Mouse (Mus musculus): ENCODE measurements around the gene Ndufv3. TPM values are rescaled to one million over a fixed set of nuclear protein-coding genes. Genes with fewer than 3 reads are reported as not detected.
"Not testable (repeated sequence)": the region's sequence is repeated elsewhere in the genome, so short reads cannot be mapped to it uniquely, and the experiment has no call there.

Gene Ndufv3
- polyA plus RNA-seq, 2 experiments, result 65.5 to 194 TPM

GRCm38 (mm10) chr17:31531441-31532158 lies 11.7 kb downstream of the Ndufv3 start:
- H3K27ac ChIP-seq, result no peak overlapping the region
- H3K27me3 ChIP-seq (ENCODE audit: control insufficient read depth, insufficient read depth, low read length), result no peaks in the 10 kb centered on the region
- WGBS (ENCODE audit: insufficient replicate concordance), result 76% methylated on average over 14 of the region's 14 CpGs
- H3K4me1 ChIP-seq (replicated peaks; ENCODE audit: control insufficient read depth in 2 of 2, insufficient read depth in 2 of 2, low read length in 1 of 2), result no peaks in the 10 kb centered on the region
- H3K4me3 ChIP-seq (ENCODE audit: insufficient read depth in 1 of 2, low read depth in 2 of 2, low read length in 2 of 2), result no peak overlapping the region
- H3K9me3 ChIP-seq (ENCODE audit: control insufficient read depth, low read length), result no peaks in the 10 kb centered on the region
- TF ChIP-seq EP300 (IDR thresholded peaks at IDR 0.05; ENCODE audit: low read depth) (no peak), CTCF (IDR thresholded peaks at IDR 0.05; ENCODE audit: low read depth) (no peak)
- peaks cover 8% of the 10 kb centered on the region for H3K36me3 ChIP-seq (replicated peaks; ENCODE audit: control insufficient read depth, insufficient read depth, low read depth)
- H3K4me2 ChIP-seq (ENCODE audit: low read depth), result no peak overlapping the region
- H3K9ac ChIP-seq (replicated peaks), result no peak overlapping the region
- DNase-seq (ENCODE audit: low read depth in 3 of 3, low spot score in 3 of 3) (no peak), ATAC-seq (ENCODE audit: insufficient read depth) (no peak)

- not testable (repeated sequence) for H3K4me2 ChIP-seq (ENCODE audit: low read depth); H3K36me3 ChIP-seq (replicated peaks; ENCODE audit: control insufficient read depth, insufficient read depth, low read depth); ATAC-seq (ENCODE audit: insufficient read depth); H3K27ac ChIP-seq; H3K9ac ChIP-seq (replicated peaks); H3K4me3 ChIP-seq (ENCODE audit: insufficient read depth in 1 of 2, low read depth in 2 of 2, low read length in 2 of 2); H3K9me3 ChIP-seq (ENCODE audit: control insufficient read depth, low read length); H3K4me1 ChIP-seq (replicated peaks; ENCODE audit: control insufficient read depth in 2 of 2, insufficient read depth in 2 of 2, low read length in 1 of 2); DNase-seq (ENCODE audit: low read depth in 3 of 3, low spot score in 3 of 3); H3K27me3 ChIP-seq (ENCODE audit: control insufficient read depth, insufficient read depth, low read length)
- 63% methylated on average over 3 of the region's 4 CpGs for WGBS (ENCODE audit: insufficient replicate concordance)
Observed at GRCm38 (mm10) chr17:31532331-31532730, 12.4 kb downstream of the Ndufv3 start.

GRCm38 (mm10) chr17:31535358-31535757 lies 15.4 kb downstream of the Ndufv3 start:
- Histone ChIP-seq H3K4me2 (ENCODE audit: low read depth) (no peak overlapping the region), H3K4me1 (replicated peaks; ENCODE audit: control insufficient read depth in 2 of 2, insufficient read depth in 2 of 2, low read length in 1 of 2) (no peaks in the 10 kb centered on the region), H3K9ac (replicated peaks) (no peak overlapping the region), H3K27ac (no peak overlapping the region), H3K4me3 (ENCODE audit: insufficient read depth in 1 of 2, low read depth in 2 of 2, low read length in 2 of 2) (no peak overlapping the region), H3K9me3 (ENCODE audit: control insufficient read depth, low read length) (no peaks in the 10 kb centered on the region), H3K36me3 (replicated peaks; ENCODE audit: control insufficient read depth, insufficient read depth, low read depth) (no peaks in the 10 kb centered on the region), H3K27me3 (ENCODE audit: control insufficient read depth, insufficient read depth, low read length) (no peaks in the 10 kb centered on the region)
- no peak for TF ChIP-seq CTCF (IDR thresholded peaks at IDR 0.05; ENCODE audit: low read depth)
- no peak for TF ChIP-seq EP300 (IDR thresholded peaks at IDR 0.05; ENCODE audit: low read depth)
- WGBS (ENCODE audit: insufficient replicate concordance), result 56% methylated on average over 4 of the region's 4 CpGs
- DNase-seq (ENCODE audit: low read depth in 3 of 3, low spot score in 3 of 3), result no peak
- no peak for ATAC-seq (ENCODE audit: insufficient read depth)

- WGBS (ENCODE audit: insufficient replicate concordance), result 28% methylated on average over 8 of the region's 8 CpGs
- H3K27ac ChIP-seq, result no peak overlapping the region
- no peaks in the 10 kb centered on the region for H3K27me3 ChIP-seq (ENCODE audit: control insufficient read depth, insufficient read depth, low read length)
- no peaks in the 10 kb centered on the region for H3K9me3 ChIP-seq (ENCODE audit: control insufficient read depth, low read length)
- DNase-seq (ENCODE audit: low read depth in 3 of 3, low spot score in 3 of 3), result no peak
- no peak overlapping the region for H3K4me3 ChIP-seq (ENCODE audit: insufficient read depth in 1 of 2, low read depth in 2 of 2, low read length in 2 of 2)
- no peak overlapping the region for H3K9ac ChIP-seq (replicated peaks)
- H3K4me2 ChIP-seq (ENCODE audit: low read depth), result no peak overlapping the region
- no peak for TF ChIP-seq CTCF (IDR thresholded peaks at IDR 0.05; ENCODE audit: low read depth)
- no peak for TF ChIP-seq EP300 (IDR thresholded peaks at IDR 0.05; ENCODE audit: low read depth)
- ATAC-seq (ENCODE audit: insufficient read depth), result no peak
- no peaks in the 10 kb centered on the region for H3K4me1 ChIP-seq (replicated peaks; ENCODE audit: control insufficient read depth in 2 of 2, insufficient read depth in 2 of 2, low read length in 1 of 2)
- H3K36me3 ChIP-seq (replicated peaks; ENCODE audit: control insufficient read depth, insufficient read depth, low read depth), result no peaks in the 10 kb centered on the region
Observed at GRCm38 (mm10) chr17:31535871-31536629, 16.1 kb downstream of the Ndufv3 start.

GRCm38 (mm10) chr17:31540101-31540500 lies 20.2 kb downstream of the Ndufv3 start:
- no peaks in the 10 kb centered on the region for H3K36me3 ChIP-seq (replicated peaks; ENCODE audit: control insufficient read depth, insufficient read depth, low read depth)
- 42% methylated on average over 3 of the region's 3 CpGs for WGBS (ENCODE audit: insufficient replicate concordance)
- H3K27me3 ChIP-seq (ENCODE audit: control insufficient read depth, insufficient read depth, low read length), result no peaks in the 10 kb centered on the region
- no peaks in the 10 kb centered on the region for H3K9me3 ChIP-seq (ENCODE audit: control insufficient read depth, low read length)
- no peak for ATAC-seq (ENCODE audit: insufficient read depth)
- no peak for TF ChIP-seq EP300 (IDR thresholded peaks at IDR 0.05; ENCODE audit: low read depth)
- H3K4me3 ChIP-seq (ENCODE audit: insufficient read depth in 1 of 2, low read depth in 2 of 2, low read length in 2 of 2), result no peak overlapping the region
- H3K9ac ChIP-seq (replicated peaks), result no peak overlapping the region
- H3K27ac ChIP-seq, result no peak overlapping the region
- H3K4me1 ChIP-seq (replicated peaks; ENCODE audit: control insufficient read depth in 2 of 2, insufficient read depth in 2 of 2, low read length in 1 of 2), result no peaks in the 10 kb centered on the region
- H3K4me2 ChIP-seq (ENCODE audit: low read depth), result no peak overlapping the region
- DNase-seq (ENCODE audit: low read depth in 3 of 3, low spot score in 3 of 3), result no peak
